ENCODE assay signal across 12 mouse cellular contexts in genomic region chr15:77803747-77804146, GRCm38 (mm10). TPM values are rescaled to one million over a fixed set of nuclear protein-coding genes. Genes with fewer than 3 reads are reported as not detected.
DNase-seq lines count a peak whose midpoint lies in the region; ATAC-seq and TF ChIP-seq lines count a peak whose summit lies in the region.
"Had no signal": no experiment of that assay in that cellular context is flagged by ENCODE, and none has a peak within 500 bp of the region (broad histone marks: within the 10 kb centered on the region; RNA-seq: fewer than 3 reads in every experiment).

No protein-coding gene starts in this region.

- no peak overlapping the region for H3K4me2 ChIP-seq in heart, embryonic 13.5 days
- H3K4me2 ChIP-seq: neural tube, embryonic 13.5 days had no signal

- no peak for TF ChIP-seq POLR2A in small intestine, adult 2 months (IDR thresholded peaks at IDR 0.05; ENCODE audit: low read depth, low read length)

- H3K27me3 ChIP-seq in megakaryocyte, embryonic 14.5 days (replicated peaks): no peaks in the 10 kb centered on the region
- no peaks in the 10 kb centered on the region for H3K27me3 ChIP-seq in heart, embryonic 13.5 days (replicated peaks)
- H3K27me3 ChIP-seq in small intestine, adult 2 months (ENCODE audit: control insufficient read depth, insufficient read depth, low read length): no peaks in the 10 kb centered on the region
- H3K27me3 ChIP-seq: neural tube, embryonic 13.5 days had no signal

- H3K9ac ChIP-seq in heart, embryonic 13.5 days: peak overlapping the region; percentile 66
- H3K9ac ChIP-seq: neural tube, embryonic 13.5 days had no signal

- ATAC-seq in frontal cortex, adult (ENCODE audit: low TSS enrichment): peak; percentile 47
- no peak for ATAC-seq in megakaryocyte, adult 5-6 weeks (ENCODE audit: poor library complexity, severe bottlenecking)
- ATAC-seq in heart, embryonic 13.5 days (ENCODE audit: extremely low read depth, insufficient number of reproducible peaks, low FRiP score, low TSS enrichment): no peak

- peaks cover 100% of the 10 kb centered on the region for H3K4me1 ChIP-seq in megakaryocyte, embryonic 14.5 days
- H3K4me1 ChIP-seq in heart, embryonic 13.5 days: peaks cover 94% of the 10 kb centered on the region
- peaks cover 50% of the 10 kb centered on the region for H3K4me1 ChIP-seq in small intestine, adult 2 months (ENCODE audit: control insufficient read depth, insufficient read depth, insufficient read length, low read length)

- peaks cover 100% of the 10 kb centered on the region for H3K36me3 ChIP-seq in megakaryocyte, embryonic 14.5 days (replicated peaks; ENCODE audit: low read length)
- peaks cover 83% of the 10 kb centered on the region for H3K36me3 ChIP-seq in heart, embryonic 13.5 days
- H3K36me3 ChIP-seq in small intestine, adult 2 months (ENCODE audit: control insufficient read depth, insufficient read depth, low read length): peaks cover 80% of the 10 kb centered on the region

- DNase-seq in frontal cortex, adult 2 months (ENCODE audit: extremely low spot score in 1 of 2, low spot score in 1 of 2): no peak
- DNase-seq in urinary bladder, adult 18-20 months (ENCODE audit: low spot score in 2 of 2): no peak
- no peak for DNase-seq in gastrocnemius, postnatal 4 days (ENCODE audit: low spot score in 2 of 2)
- DNase-seq: adrenal gland, adult 8-10 months; kidney, adult 11 months had no signal

- H3K27ac ChIP-seq in heart, embryonic 13.5 days (replicated peaks): peak overlapping the region; percentile 98
- peak overlapping the region; percentile 21 for H3K27ac ChIP-seq in small intestine, adult 2 months (ENCODE audit: insufficient read depth, low read depth, low read length)
- H3K27ac ChIP-seq: neural tube, embryonic 13.5 days had no signal

- no peaks in the 10 kb centered on the region for H3K9me3 ChIP-seq in megakaryocyte, embryonic 14.5 days
- H3K9me3 ChIP-seq in heart, embryonic 13.5 days: no peaks in the 10 kb centered on the region
- H3K9me3 ChIP-seq: neural tube, embryonic 13.5 days had no signal

- H3K4me3 ChIP-seq in megakaryocyte, embryonic 14.5 days (replicated peaks): peak overlapping the region; percentile 84
- H3K4me3 ChIP-seq in heart, embryonic 13.5 days: no peak overlapping the region
- H3K4me3 ChIP-seq in small intestine, adult 2 months (ENCODE audit: low read depth, low read length): no peak overlapping the region
- H3K4me3 ChIP-seq: erythroblast, embryonic 14.5 days; neural tube, embryonic 13.5 days had no signal

- WGBS in heart, embryonic 13.5 days: 41% methylated on average over 3 of the region's 3 CpGs
- 64% methylated on average over 3 of the region's 3 CpGs for WGBS in small intestine, adult 2 months

- TF ChIP-seq CTCF in small intestine, adult 2 months (IDR thresholded peaks at IDR 0.05; ENCODE audit: extremely low read depth, insufficient read length, insufficient replicate concordance, low read depth, low read length): no peak

RNA-seq across cellular contexts. Expression of gene Myh9, which starts 38.2 kb away (rescaled TPM):
- polyA plus RNA-seq in frontal cortex, adult 2 months (2012; rRNA removed): 34.4 and 38.7 TPM in 2 replicates
- 1,439 and 1,641 TPM in 2 replicates for polyA plus RNA-seq in megakaryocyte, embryonic 14.5 days (2012; ENCODE audit: insufficient read depth, low replicate concordance)
- total RNA-seq in megakaryocyte, adult 5-6 weeks (2015): 464 and 549 TPM in 2 replicates
- 759 and 878 TPM in 2 replicates for total RNA-seq in megakaryocyte, adult 5-6 weeks (2017)
- 24.8 and 25.0 TPM in 2 replicates for polyA plus RNA-seq in heart, embryonic 13.5 days (2015; fragmentation: Nextera tagmentation; extraction: Ambion mirVana)
- 44.8 and 89.4 TPM in 2 replicates for polyA plus RNA-seq in small intestine, adult 2 months (2012; rRNA removed)
- total RNA-seq in gastrocnemius, postnatal 4 days (2021): 100 to 1,000 TPM; 171 to 187 TPM

RNA-seq across cellular contexts. Expression of gene Apol8, which starts 46.9 kb away (rescaled TPM):
- 4.0 and 5.2 TPM in 2 replicates for polyA plus RNA-seq in frontal cortex, adult 2 months (2012; rRNA removed)
- 0.82 and 2.7 TPM in 2 replicates for polyA plus RNA-seq in megakaryocyte, embryonic 14.5 days (2012; ENCODE audit: insufficient read depth, low replicate concordance)
- 0.16 and 1.3 TPM in 2 replicates for total RNA-seq in megakaryocyte, adult 5-6 weeks (2015)
- total RNA-seq in megakaryocyte, adult 5-6 weeks (2017): 0.16 and 0.26 TPM in 2 replicates
- polyA plus RNA-seq in heart, embryonic 13.5 days (2015; fragmentation: Nextera tagmentation; extraction: Ambion mirVana): 0.32 and 0.78 TPM in 2 replicates
- 0.10 and 0.11 TPM in 2 replicates for polyA plus RNA-seq in small intestine, adult 2 months (2012; rRNA removed)
- total RNA-seq in gastrocnemius, postnatal 4 days (2021): under 1 TPM in 1 of 2 experiments, not detected in 1; 0.21 TPM
- polyA plus RNA-seq: neural tube, embryonic 13.5 days had no signal

Comparison
In these comparisons a context has a peak if more than half of its experiments do, and no peak if none do; other contexts are left out.
1. RNA of gene Myh9, which starts 38.2 kb away (polyA plus RNA-seq): 1,439 to 1,641 TPM in megakaryocyte, embryonic 14.5 days; 44.8 to 89.4 TPM in small intestine, adult 2 months, 34.4 to 38.7 TPM in frontal cortex, adult 2 months and 24.8 to 25.0 TPM in heart, embryonic 13.5 days; every median in the first group is over 10 times any median in the second.